Mouse (Mus musculus): ENCODE results near the gene Syne2. TPM values are rescaled to one million over a fixed set of nuclear protein-coding genes. Genes with fewer than 3 reads are reported as not detected.

The Syne2 gene
- polyA plus RNA-seq, 1 experiment from 2014 or later: 6.3 TPM

GRCm38 (mm10) chr12:76047921-76048320 lies 230.0 kb downstream of the Syne2 start:
- H3K9ac ChIP-seq (replicated peaks): no peak overlapping the region
- ATAC-seq (no peak), DNase-seq (no peak)
- 59% methylated on average over 3 of the region's 3 CpGs for WGBS (ENCODE audit: insufficient replicate concordance)
- H3K36me3 ChIP-seq (replicated peaks; ENCODE audit: insufficient read depth, low read length): peaks cover 20% of the 10 kb centered on the region; the same call in 1 of the 2 replicates
- TF ChIP-seq CTCF (IDR thresholded peaks at IDR 0.05; ENCODE audit: low read depth) (no peak), EP300 (IDR thresholded peaks at IDR 0.05; ENCODE audit: low read depth) (no peak)
- no peak overlapping the region for H3K4me3 ChIP-seq (ENCODE audit: low read depth, low read length)
- no peak overlapping the region for H3K4me2 ChIP-seq (ENCODE audit: low read depth, low read length)
- H3K9me3 ChIP-seq (ENCODE audit: low read length): no peaks in the 10 kb centered on the region
- H3K27me3 ChIP-seq (ENCODE audit: insufficient read depth, low read length): no peaks in the 10 kb centered on the region
- H3K4me1 ChIP-seq (ENCODE audit: insufficient read depth): no peaks in the 10 kb centered on the region
- no peak overlapping the region for H3K27ac ChIP-seq (ENCODE audit: low read depth)

GRCm38 (mm10) chr12:76048672-76049071 lies 230.7 kb downstream of the Syne2 start:
- WGBS (ENCODE audit: insufficient replicate concordance): 78% methylated on average over 8 of the region's 8 CpGs

GRCm38 (mm10) chr12:76049343-76049742 lies 231.4 kb downstream of the Syne2 start:
- Histone ChIP-seq H3K36me3 (replicated peaks; ENCODE audit: insufficient read depth, low read length) (peaks cover 14% of the 10 kb centered on the region; the same call in 1 of the 2 replicates), H3K27ac (ENCODE audit: low read depth) (no peak overlapping the region), H3K4me3 (ENCODE audit: low read depth, low read length) (no peak overlapping the region), H3K9ac (replicated peaks) (no peak overlapping the region), H3K9me3 (ENCODE audit: low read length) (no peaks in the 10 kb centered on the region), H3K27me3 (ENCODE audit: insufficient read depth, low read length) (no peaks in the 10 kb centered on the region), H3K4me2 (ENCODE audit: low read depth, low read length) (no peak overlapping the region), H3K4me1 (ENCODE audit: insufficient read depth) (no peaks in the 10 kb centered on the region)
- DNase-seq (no peak), ATAC-seq (no peak)
- 64% methylated on average over 5 of the region's 5 CpGs for WGBS (ENCODE audit: insufficient replicate concordance)
- no peak for TF ChIP-seq EP300 (IDR thresholded peaks at IDR 0.05; ENCODE audit: low read depth)
- no peak for TF ChIP-seq CTCF (IDR thresholded peaks at IDR 0.05; ENCODE audit: low read depth)

More at GRCm38 (mm10) chr12:76048672-76049071, 230.7 kb downstream of the Syne2 start:
- no peak overlapping the region for H3K4me2 ChIP-seq (ENCODE audit: low read depth, low read length)
- no peaks in the 10 kb centered on the region for H3K4me1 ChIP-seq (ENCODE audit: insufficient read depth)
- no peak overlapping the region for H3K27ac ChIP-seq (ENCODE audit: low read depth)
- DNase-seq: no peak
- no peak for TF ChIP-seq EP300 (IDR thresholded peaks at IDR 0.05; ENCODE audit: low read depth)
- no peak for TF ChIP-seq CTCF (IDR thresholded peaks at IDR 0.05; ENCODE audit: low read depth)
- no peak overlapping the region for H3K9ac ChIP-seq (replicated peaks)
- H3K9me3 ChIP-seq (ENCODE audit: low read length): no peaks in the 10 kb centered on the region
- peaks cover 16% of the 10 kb centered on the region; the same call in 1 of the 2 replicates for H3K36me3 ChIP-seq (replicated peaks; ENCODE audit: insufficient read depth, low read length)
- no peak for ATAC-seq
- H3K27me3 ChIP-seq (ENCODE audit: insufficient read depth, low read length): no peaks in the 10 kb centered on the region
- no peak overlapping the region for H3K4me3 ChIP-seq (ENCODE audit: low read depth, low read length)

- H3K27me3 ChIP-seq (ENCODE audit: insufficient read depth, low read length): no peaks in the 10 kb centered on the region
- no peak for ATAC-seq
- no peaks in the 10 kb centered on the region for H3K4me1 ChIP-seq (ENCODE audit: insufficient read depth)
- no peaks in the 10 kb centered on the region for H3K9me3 ChIP-seq (ENCODE audit: low read length)
- TF ChIP-seq EP300 (IDR thresholded peaks at IDR 0.05; ENCODE audit: low read depth) (no peak), CTCF (IDR thresholded peaks at IDR 0.05; ENCODE audit: low read depth) (no peak)
- WGBS (ENCODE audit: insufficient replicate concordance): 74% methylated on average over 9 of the region's 9 CpGs
- no peak overlapping the region for H3K9ac ChIP-seq (replicated peaks)
- H3K27ac ChIP-seq (ENCODE audit: low read depth): no peak overlapping the region
- no peak overlapping the region for H3K4me2 ChIP-seq (ENCODE audit: low read depth, low read length)
- peaks cover 15% of the 10 kb centered on the region for H3K36me3 ChIP-seq (replicated peaks; ENCODE audit: insufficient read depth, low read length)
- no peak for DNase-seq
- H3K4me3 ChIP-seq (ENCODE audit: low read depth, low read length): no peak overlapping the region
Measured at GRCm38 (mm10) chr12:76051879-76052278, 233.9 kb downstream of the Syne2 start.

GRCm38 (mm10) chr12:76054653-76055052 lies 236.7 kb downstream of the Syne2 start:
- no peaks in the 10 kb centered on the region for H3K4me1 ChIP-seq (ENCODE audit: insufficient read depth)
- H3K4me3 ChIP-seq (ENCODE audit: low read depth, low read length): no peak overlapping the region
- TF ChIP-seq CTCF (IDR thresholded peaks at IDR 0.05; ENCODE audit: low read depth) (no peak), EP300 (IDR thresholded peaks at IDR 0.05; ENCODE audit: low read depth) (no peak)
- peaks cover 24% of the 10 kb centered on the region for H3K36me3 ChIP-seq (replicated peaks; ENCODE audit: insufficient read depth, low read length)
- WGBS (ENCODE audit: insufficient replicate concordance): 77% methylated on average over 9 of the region's 9 CpGs
- H3K4me2 ChIP-seq (ENCODE audit: low read depth, low read length): no peak overlapping the region
- DNase-seq (no peak), ATAC-seq (no peak)
- H3K27me3 ChIP-seq (ENCODE audit: insufficient read depth, low read length): no peaks in the 10 kb centered on the region
- no peak overlapping the region for H3K27ac ChIP-seq (ENCODE audit: low read depth)
- no peak overlapping the region for H3K9ac ChIP-seq (replicated peaks)
- H3K9me3 ChIP-seq (ENCODE audit: low read length): no peaks in the 10 kb centered on the region

GRCm38 (mm10) chr12:76063001-76063400 lies 245.1 kb downstream of the Syne2 start:
- DNase-seq: no peak
- no peak for ATAC-seq
- H3K4me2 ChIP-seq (ENCODE audit: low read depth, low read length): no peak overlapping the region
- no peaks in the 10 kb centered on the region for H3K4me1 ChIP-seq (ENCODE audit: insufficient read depth)
- H3K27me3 ChIP-seq (ENCODE audit: insufficient read depth, low read length): no peaks in the 10 kb centered on the region
- H3K27ac ChIP-seq (ENCODE audit: low read depth): no peak overlapping the region
- no peak overlapping the region for H3K4me3 ChIP-seq (ENCODE audit: low read depth, low read length)
- WGBS (ENCODE audit: insufficient replicate concordance): 77% methylated on average over 4 of the region's 4 CpGs
- no peaks in the 10 kb centered on the region for H3K9me3 ChIP-seq (ENCODE audit: low read length)
- TF ChIP-seq EP300 (IDR thresholded peaks at IDR 0.05; ENCODE audit: low read depth): no peak
- no peak for TF ChIP-seq CTCF (IDR thresholded peaks at IDR 0.05; ENCODE audit: low read depth)
- H3K9ac ChIP-seq (replicated peaks): no peak overlapping the region
- peaks cover 26% of the 10 kb centered on the region for H3K36me3 ChIP-seq (replicated peaks; ENCODE audit: insufficient read depth, low read length)

GRCm38 (mm10) chr12:76070386-76070785 lies 252.5 kb downstream of the Syne2 start:
- no peak overlapping the region for H3K27ac ChIP-seq (ENCODE audit: low read depth)
- no peak overlapping the region for H3K4me2 ChIP-seq (ENCODE audit: low read depth, low read length)
- H3K9me3 ChIP-seq (ENCODE audit: low read length): no peaks in the 10 kb centered on the region
- DNase-seq: no peak
- no peak overlapping the region for H3K9ac ChIP-seq (replicated peaks)
- no peak for TF ChIP-seq CTCF (IDR thresholded peaks at IDR 0.05; ENCODE audit: low read depth)
- TF ChIP-seq EP300 (IDR thresholded peaks at IDR 0.05; ENCODE audit: low read depth): no peak
- H3K4me3 ChIP-seq (ENCODE audit: low read depth, low read length): no peak overlapping the region
- 0 out of 2 replicates have a peak, but pooled peaks cover 19% of the 10 kb centered on the region for H3K36me3 ChIP-seq (replicated peaks; ENCODE audit: insufficient read depth, low read length)
- no peak for ATAC-seq
- H3K27me3 ChIP-seq (ENCODE audit: insufficient read depth, low read length): no peaks in the 10 kb centered on the region
- no peaks in the 10 kb centered on the region for H3K4me1 ChIP-seq (ENCODE audit: insufficient read depth)
- 83% methylated on average over 5 of the region's 5 CpGs for WGBS (ENCODE audit: insufficient replicate concordance)

Measured in liver, postnatal 0 days (tissue).